Mouse (Mus musculus) CH12.LX (cell line): ENCODE results near the gene Gimap9. TPM values are rescaled to one million over a fixed set of nuclear protein-coding genes. Genes with fewer than 3 reads are reported as not detected.
A peak's percentile ranks its signal among the peaks of the same experiment; 100 is the strongest.

Experiments used
- DNase-seq: peaks from one replicate; pipeline ENCODE4 v3.0.0-alpha.2; 2013; ENCODE audit errors: extremely low read depth
- H3K27ac ChIP-seq: 2 replicates; pipeline ENCODE4 v1.5.1; 2012; ENCODE audit warnings: low read depth, mild to moderate bottlenecking, control low read depth, moderate library complexity; ENCODE audit not compliant: insufficient read depth
- H3K27me3 ChIP-seq: replicated peaks from 2 replicates; pipeline ENCODE3; 2012; ENCODE audit warnings: inconsistent platforms
- H3K36me3 ChIP-seq, 2 experiments: replicated peaks in 1 of 2; 2 replicates each; pipeline versions ENCODE3 to v1.6.1; 2012; ENCODE audit warnings: inconsistent platforms in 1 of 2, low read length in 1 of 2, mild to moderate bottlenecking in 1 of 2, mixed read lengths in 1 of 2, moderate library complexity in 1 of 2; ENCODE audit not compliant: control insufficient read depth in 1 of 2, insufficient read depth in 1 of 2
- H3K4me1 ChIP-seq, 2 experiments: 2 replicates each; pipeline ENCODE4 v1.6.1; 2012; ENCODE audit warnings: inconsistent platforms in 1 of 2, moderate library complexity in 1 of 2; ENCODE audit not compliant: insufficient read depth in 2 of 2, control insufficient read depth in 1 of 2
- H3K4me2 ChIP-seq: 2 replicates; pipeline ENCODE4 v1.6.1; 2012; ENCODE audit warnings: low read depth, mild to moderate bottlenecking, control low read depth; ENCODE audit not compliant: poor library complexity, insufficient read depth, severe bottlenecking
- H3K4me3 ChIP-seq, 3 experiments: fragments of 150-350 bp in 1 of 3; sonication (generic) in 1 of 3; replicated peaks in 1 of 3; 2 replicates each; pipeline versions ENCODE3 to v1.5.1; 2011 to 2012; ENCODE audit warnings: low read depth in 2 of 3, low read length in 2 of 3, mild to moderate bottlenecking in 2 of 3, moderate library complexity in 2 of 3, control low read depth in 1 of 3, improper control_type of control experiment in 1 of 3, inconsistent platforms in 1 of 3, mixed read lengths in 1 of 3; ENCODE audit not compliant: poor library complexity in 1 of 3
- H3K79me2 ChIP-seq: replicated peaks from 2 replicates; pipeline ENCODE4 v1.6.1; 2012; ENCODE audit warnings: mild to moderate bottlenecking, moderate library complexity; ENCODE audit not compliant: control insufficient read depth, poor library complexity, insufficient read depth, severe bottlenecking; ENCODE audit errors: extremely low read depth
- H3K9ac ChIP-seq: 2 replicates; pipeline ENCODE4 v1.6.1; 2012; ENCODE audit warnings: low read depth, mild to moderate bottlenecking, control low read depth, moderate library complexity; ENCODE audit not compliant: insufficient read depth
- H3K9me3 ChIP-seq: replicated peaks from 2 replicates; pipeline ENCODE3; 2012; ENCODE audit warnings: low read length, inconsistent platforms, mixed read lengths
- BHLHE40 ChIP-seq: IDR thresholded peaks from 2 replicates; pipeline ENCODE4 v1.6.1; 2011; ENCODE audit warnings: mild to moderate bottlenecking, low read depth, low read length, improper control_type of control experiment
- CHD1 ChIP-seq: IDR thresholded peaks from 2 replicates; pipeline ENCODE4 v1.6.1; 2012; ENCODE audit warnings: low read depth, low read length, improper control_type of control experiment, inconsistent platforms
- CHD2 ChIP-seq: IDR thresholded peaks from 2 replicates; pipeline ENCODE4 v1.6.1; 2011; ENCODE audit warnings: low read length, improper control_type of control experiment
- E2F4 ChIP-seq: IDR thresholded peaks from 2 replicates; pipeline ENCODE4 v1.6.1; 2011; ENCODE audit warnings: low read depth, low read length, improper control_type of control experiment; ENCODE audit not compliant: insufficient replicate concordance
- ELF1 ChIP-seq: IDR thresholded peaks from 2 replicates; pipeline ENCODE4 v1.6.1; 2014; ENCODE audit warnings: low read depth, mild to moderate bottlenecking, inconsistent platforms, low read length, improper control_type of control experiment
- EP300 ChIP-seq: IDR thresholded peaks from 2 replicates; pipeline ENCODE4 v1.6.1; 2011; ENCODE audit warnings: low read length, improper control_type of control experiment
- ETS1 ChIP-seq: conservative IDR thresholded peaks from 2 replicates; pipeline ENCODE4 v1.6.1; 2012; ENCODE audit warnings: low read depth, mild to moderate bottlenecking, inconsistent platforms, low read length, improper control_type of control experiment, moderate library complexity
- GABPA ChIP-seq: IDR thresholded peaks from 2 replicates; pipeline ENCODE4 v1.6.1; 2012; ENCODE audit warnings: low read depth, low read length, improper control_type of control experiment, inconsistent platforms; ENCODE audit not compliant: insufficient replicate concordance
- HCFC1 ChIP-seq: IDR thresholded peaks from 2 replicates; pipeline ENCODE4 v1.6.1; 2012; ENCODE audit warnings: low read depth, mild to moderate bottlenecking, inconsistent platforms, low read length, improper control_type of control experiment
- IRF4 ChIP-seq: IDR thresholded peaks from 2 replicates; pipeline ENCODE4 v1.6.1; 2014; ENCODE audit warnings: low read depth, mild to moderate bottlenecking, inconsistent platforms, low read length, improper control_type of control experiment
- JUN ChIP-seq: IDR thresholded peaks from 2 replicates; pipeline ENCODE4 v1.6.1; 2011; ENCODE audit warnings: low read depth, mild to moderate bottlenecking, low read length, improper control_type of control experiment, moderate library complexity; ENCODE audit not compliant: insufficient read depth
- JUND ChIP-seq: conservative IDR thresholded peaks from 2 replicates; pipeline ENCODE4 v1.6.1; 2011; ENCODE audit warnings: low read depth, low read length, improper control_type of control experiment
- MAFK ChIP-seq: IDR thresholded peaks from 2 replicates; pipeline ENCODE4 v1.6.1; 2011; ENCODE audit warnings: low read length, improper control_type of control experiment; ENCODE audit not compliant: insufficient replicate concordance
- MAX ChIP-seq: IDR thresholded peaks from 2 replicates; pipeline ENCODE4 v1.6.1; 2011; ENCODE audit warnings: low read length, improper control_type of control experiment
- MAZ ChIP-seq: IDR thresholded peaks from 2 replicates; pipeline ENCODE4 v1.6.1; 2012; ENCODE audit warnings: low read depth, mild to moderate bottlenecking, inconsistent platforms, low read length, improper control_type of control experiment, moderate library complexity
- MEF2A ChIP-seq: IDR thresholded peaks from 2 replicates; pipeline ENCODE4 v1.6.1; 2014; ENCODE audit warnings: low read depth, mild to moderate bottlenecking, inconsistent platforms, low read length, improper control_type of control experiment, borderline replicate concordance
- MYC ChIP-seq: IDR thresholded peaks from 2 replicates; pipeline ENCODE4 v1.6.1; 2011; ENCODE audit warnings: low read depth, mild to moderate bottlenecking, improper control_type of control experiment, low read length
- PAX5 ChIP-seq: IDR thresholded peaks from 2 replicates; pipeline ENCODE4 v1.6.1; 2012; ENCODE audit warnings: low read length, inconsistent platforms, mixed read lengths
- POLR2A ChIP-seq: IDR thresholded peaks from 2 replicates; pipeline ENCODE4 v1.6.1; 2011; ENCODE audit warnings: low read depth, mild to moderate bottlenecking, improper control_type of control experiment, low read length
- POLR2AphosphoS2 ChIP-seq: IDR thresholded peaks from 2 replicates; pipeline ENCODE4 v1.6.1; 2011; ENCODE audit warnings: low read depth, low read length, improper control_type of control experiment
- RCOR1 ChIP-seq: conservative IDR thresholded peaks from 2 replicates; pipeline ENCODE4 v1.6.1; 2012; ENCODE audit warnings: low read depth, mild to moderate bottlenecking, inconsistent platforms, low read length, improper control_type of control experiment
- SIN3A ChIP-seq: IDR thresholded peaks from 2 replicates; pipeline ENCODE4 v1.6.1; 2012; ENCODE audit warnings: low read length, improper control_type of control experiment, inconsistent platforms
- SMC3 ChIP-seq: IDR thresholded peaks from 2 replicates; pipeline ENCODE4 v1.6.1; 2011; ENCODE audit warnings: low read depth, low read length, improper control_type of control experiment
- TBP ChIP-seq: conservative IDR thresholded peaks from 2 replicates; pipeline ENCODE4 v1.6.1; 2011; ENCODE audit warnings: low read depth, low read length, improper control_type of control experiment
- TCF12 ChIP-seq: IDR thresholded peaks from 2 replicates; pipeline ENCODE4 v1.6.1; 2014; ENCODE audit warnings: low read depth, mild to moderate bottlenecking, inconsistent platforms, low read length, improper control_type of control experiment
- UBTF ChIP-seq: IDR thresholded peaks from 2 replicates; pipeline ENCODE4 v1.6.1; 2012; ENCODE audit warnings: low read depth, mild to moderate bottlenecking, inconsistent platforms, low read length, improper control_type of control experiment, moderate library complexity
- USF1 ChIP-seq: IDR thresholded peaks from 2 replicates; pipeline ENCODE4 v1.6.1; 2014; ENCODE audit warnings: low read depth, mild to moderate bottlenecking, inconsistent platforms, low read length, improper control_type of control experiment
- USF2 ChIP-seq: conservative IDR thresholded peaks from 2 replicates; pipeline ENCODE4 v1.6.1; 2011; ENCODE audit warnings: low read depth, low read length, improper control_type of control experiment
- ZC3H11A ChIP-seq: IDR thresholded peaks from 2 replicates; pipeline ENCODE4 v1.6.1; 2012; ENCODE audit warnings: low read depth, mild to moderate bottlenecking, inconsistent platforms, low read length, improper control_type of control experiment
- ZKSCAN1 ChIP-seq: IDR thresholded peaks from 2 replicates; pipeline ENCODE4 v1.6.1; 2012; ENCODE audit warnings: low read depth, inconsistent platforms, low read length, improper control_type of control experiment, borderline replicate concordance
- ZMIZ1 ChIP-seq: IDR thresholded peaks from 2 replicates; pipeline ENCODE4 v1.6.1; 2012; ENCODE audit warnings: low read depth, mild to moderate bottlenecking, inconsistent platforms, low read length, improper control_type of control experiment
- ZNF384 ChIP-seq: IDR thresholded peaks from 2 replicates; pipeline ENCODE4 v1.6.1; 2012; ENCODE audit warnings: low read depth, low read length, improper control_type of control experiment, inconsistent platforms
- dilution Hi-C: fragments of 300-500 bp; cut with MboI; formaldehyde crosslinking; loops from 2 replicates; pipeline ENCODE4 v1.14.3; 2020; ENCODE audit warnings: low sequenced_read_pairs; ENCODE audit not compliant: extremely low pct_unique_long_range_greater_than_20kb, extremely low pct_ligation_motif_present
- in situ Hi-C: fragments of 300-500 bp; cut with MboI; formaldehyde crosslinking; loops from 3 replicates; pipeline ENCODE4 v1.14.3; 2019; ENCODE audit warnings: low sequenced_read_pairs, low pct_ligation_motif_present, low pct_unique_long_range_greater_than_20kb, mixed read lengths
- polyA plus RNA-seq: library from polyadenylated mRNA; unstranded; fragments of >175 nt; gene quantifications from 2 replicates; pipeline ENCODE4 v1.2.1, GENCODE M21; 2012; ENCODE audit warnings: low read depth; ENCODE audit not compliant: insufficient read length
- total RNA-seq, 2 experiments: library from RNA; depleted of rRNA; stranded (reverse); fragments of 300-350 nt in 1 of 2; fragments of >200 nt in 1 of 2; gene quantifications; 2 replicates each; pipeline ENCODE4 v1.2.3; 2012 to 2014

Gimap9 gene
- total and polyA plus RNA-seq, 3 experiments: 31.0 to 75.1 (median 46.1) TPM

DNA sequence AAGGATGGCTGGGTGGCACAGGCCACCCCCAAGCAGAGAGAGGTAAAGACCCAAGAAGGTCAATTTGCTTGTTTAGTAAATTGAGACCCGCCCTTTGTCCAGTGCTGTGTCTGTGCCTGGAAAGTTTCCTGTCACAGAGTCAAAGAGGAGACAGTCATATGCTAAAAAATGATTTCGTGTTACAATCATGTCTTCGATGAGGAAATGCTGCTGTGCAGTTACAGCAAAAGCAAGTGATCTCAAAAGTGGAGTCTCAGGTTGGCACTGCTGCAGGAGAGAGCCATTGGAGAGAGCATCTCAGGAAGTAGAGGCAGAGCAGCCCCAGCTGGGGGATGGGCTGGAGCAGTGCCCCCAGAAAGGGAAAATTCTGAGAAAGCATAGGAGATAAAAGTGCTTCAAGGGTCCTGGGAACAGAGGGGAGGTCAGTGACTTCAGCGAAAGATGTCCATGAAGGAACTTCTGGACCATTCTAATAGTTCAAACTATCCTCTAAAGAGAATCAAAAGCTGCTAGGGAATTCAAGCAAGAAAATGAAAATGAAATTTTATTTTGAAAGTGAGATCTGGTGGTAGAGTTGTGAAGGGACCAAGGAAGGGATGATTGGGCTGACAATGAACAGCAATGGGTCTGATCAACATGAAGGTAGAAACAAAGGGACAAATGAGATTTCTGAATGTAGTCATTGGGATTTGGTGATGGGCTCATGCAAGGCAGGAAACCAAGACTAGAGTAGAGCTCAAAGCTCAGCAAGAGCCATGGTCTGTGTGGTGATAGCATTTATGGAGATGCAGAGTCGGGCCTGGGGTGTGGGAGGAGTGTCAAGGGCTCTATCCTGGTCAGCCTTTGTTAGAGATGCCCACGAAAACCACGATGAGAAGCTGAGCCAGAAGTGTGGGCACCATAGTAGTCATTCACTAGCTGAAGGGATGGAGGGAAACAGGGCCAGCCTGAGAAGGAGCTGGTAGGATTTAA is 10.1 kb downstream of the Gimap9 start:
- H3K4me3 ChIP-seq: peak overlapping the region; percentile 56 to 76 (median 63)
- peaks cover 6 to 72% of the 10 kb centered on the region in 2 experiments for H3K4me1 ChIP-seq

DNA sequence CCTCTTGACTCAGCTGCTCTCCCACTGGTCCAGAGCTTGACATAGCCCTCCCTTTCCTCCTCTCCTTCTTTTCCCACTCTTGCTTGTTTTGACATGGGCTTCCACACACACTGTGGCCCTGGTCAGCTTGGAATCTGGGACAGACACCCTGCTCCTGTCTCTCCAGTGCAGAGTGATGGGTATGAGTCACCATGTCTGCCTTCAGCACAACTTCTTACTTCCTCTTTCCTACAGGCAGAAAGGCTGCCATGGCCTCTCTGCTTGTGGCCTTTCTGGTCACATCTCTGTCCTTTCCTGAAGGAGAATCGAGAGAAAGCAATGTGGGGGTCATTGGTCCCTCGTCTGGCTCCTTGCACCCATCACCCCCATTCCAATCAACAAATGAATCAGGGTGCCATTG is 11.1 kb downstream of the Gimap9 start:
- Histone ChIP-seq H3K4me2 (peak overlapping the region; percentile 96), H3K27ac (peak overlapping the region; percentile 97), H3K9ac (peak overlapping the region; percentile 96), H3K27me3 (no peaks in the 10 kb centered on the region), H3K36me3 (peaks cover 26 to 36% of the 10 kb centered on the region in 2 experiments), H3K79me2 (peaks cover 45% of the 10 kb centered on the region), H3K4me1 (peaks cover 7 to 72% of the 10 kb centered on the region in 2 experiments), H3K4me3 (peak overlapping the region; percentile 56 to 76 (median 63)), H3K9me3 (peaks cover 3% of the 10 kb centered on the region)
- in situ Hi-C loops: no loop called here
- peak; percentile 76 for DNase-seq
- dilution Hi-C loops: no loop called here
- peak; percentile 79 for TF ChIP-seq TCF12
- TF ChIP-seq RCOR1: 0 out of 2 replicates have a peak, but pooled peaks have one; percentile 11
- peak; percentile 84 for TF ChIP-seq EP300
- no peak for TF ChIP-seq SMC3
- 0 out of 2 replicates have a peak, but pooled peaks have one; percentile 35 for TF ChIP-seq MAZ
- TF ChIP-seq MEF2A: peak; percentile 67
- peak; percentile 73 for TF ChIP-seq JUN
- no peak for TF ChIP-seq ZKSCAN1
- no peak; the same call in 1 of the 2 replicates for TF ChIP-seq SIN3A
- TF ChIP-seq HCFC1: no peak
- peak; percentile 60; the same call in 1 of the 2 replicates for TF ChIP-seq MAX
- no peak for TF ChIP-seq POLR2AphosphoS2
- peak; percentile 77 for TF ChIP-seq JUND
- no peak; the same call in 1 of the 2 replicates for TF ChIP-seq MAFK
- no peak for TF ChIP-seq PAX5
- no peak for TF ChIP-seq UBTF
- TF ChIP-seq GABPA: no peak
- no peak; the same call in 1 of the 2 replicates for TF ChIP-seq E2F4
- TF ChIP-seq ZNF384: no peak
- no peak for TF ChIP-seq ZC3H11A
- TF ChIP-seq USF1: no peak
- no peak; the same call in 1 of the 2 replicates for TF ChIP-seq ZMIZ1

More for the DNA sequence above, 10.1 kb downstream of the Gimap9 start:
- peak overlapping the region; percentile 96 for H3K9ac ChIP-seq
- peak overlapping the region; percentile 97 for H3K27ac ChIP-seq
- H3K36me3 ChIP-seq: peaks cover 16 to 25% of the 10 kb centered on the region in 2 experiments
- no peak for DNase-seq
- peak overlapping the region; percentile 96 for H3K4me2 ChIP-seq
- dilution Hi-C loops: no loop called here
- H3K27me3 ChIP-seq: no peaks in the 10 kb centered on the region
- peaks cover 44% of the 10 kb centered on the region for H3K79me2 ChIP-seq
- in situ Hi-C loops: no loop called here
- TF ChIP-seq ZMIZ1 (0 out of 2 replicates have a peak, but pooled peaks have one; percentile 61), UBTF (no peak), MYC (no peak), POLR2AphosphoS2 (peak; percentile 63; the same call in 1 of the 2 replicates), SIN3A (peak; percentile 62; the same call in 1 of the 2 replicates), CHD1 (no peak), POLR2A (peak; percentile 48), IRF4 (no peak), ETS1 (0 out of 2 replicates have a peak, but pooled peaks have one; percentile 17), TBP (0 out of 2 replicates have a peak, but pooled peaks have one; percentile 56), CHD2 (peak; percentile 59), BHLHE40 (peak; percentile 5; the same call in 1 of the 2 replicates), USF2 (no peak), JUND (no peak), ELF1 (0 out of 2 replicates have a peak, but pooled peaks have one; percentile 13), TCF12 (peak; percentile 44; the same call in 1 of the 2 replicates)
- no peaks in the 10 kb centered on the region for H3K9me3 ChIP-seq
